Mouse (Mus musculus) gastrocnemius, adult 18-20 months (tissue): ENCODE measurements at regions not wholly inside any gene's neighbourhood (a gene's known extent, or its start where the extent isn't known, plus 50 kb on each side); places are given as distances from the start of the nearest gene placed in this dataset.

Experiments
- DNase-seq: peaks from one replicate; pipeline ENCODE4 v3.0.0; 2021; ENCODE audit warnings: low spot score

DNA sequence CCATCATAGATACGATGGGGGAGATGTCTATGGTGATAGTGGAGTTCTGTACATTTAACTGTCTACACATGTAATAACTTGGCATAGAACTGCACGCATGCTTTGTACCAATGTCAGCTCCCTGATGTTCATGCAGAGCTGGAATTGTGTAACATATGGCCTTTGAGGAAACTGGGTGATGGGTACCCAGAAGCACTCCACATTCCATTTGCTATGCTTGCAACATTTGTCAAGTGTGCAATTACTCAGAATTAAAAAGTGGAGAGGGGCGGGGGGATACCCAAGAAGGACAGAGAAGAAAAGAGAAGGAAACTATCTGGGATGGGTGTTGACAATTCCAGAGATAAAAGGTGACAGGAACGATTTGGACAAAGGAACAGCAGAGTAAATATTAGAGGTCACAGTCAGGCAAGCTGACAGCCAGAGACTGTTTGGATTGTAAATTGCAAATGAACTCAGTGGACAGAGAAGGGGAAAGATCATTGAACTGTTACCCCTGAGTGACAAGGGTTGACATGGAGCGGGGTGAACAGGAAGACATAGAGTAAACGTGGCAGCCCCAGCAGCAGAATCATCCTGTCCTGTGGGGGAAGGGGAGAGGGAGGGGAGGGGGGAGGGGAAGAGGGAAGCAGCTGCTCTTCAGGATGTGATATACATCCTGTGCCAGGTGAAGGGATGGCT, 390.1 kb upstream of the Jarid2 start:
- no peak for DNase-seq

GRCm38 (mm10) chr13:44345094-44345493, 384.2 kb upstream of the Jarid2 start:
- DNase-seq: no peak

DNA sequence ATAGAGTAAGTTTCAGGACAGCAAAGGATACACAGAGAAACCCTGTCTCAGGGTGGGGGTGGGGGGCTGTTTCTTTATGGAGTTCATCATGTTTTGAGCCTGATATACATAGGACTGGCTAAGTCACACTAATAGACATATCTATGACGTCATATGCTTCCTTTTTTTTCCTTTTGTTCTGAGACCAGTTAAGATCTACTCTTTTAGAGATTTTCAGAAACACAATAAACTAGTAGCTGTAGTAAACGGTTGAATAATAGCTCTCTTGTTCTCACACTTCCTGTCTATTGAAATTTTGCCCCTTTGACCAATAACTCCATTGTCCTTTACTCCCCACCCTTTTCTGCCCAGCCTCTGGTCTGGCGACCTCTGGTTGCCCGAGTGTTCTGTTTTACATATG, 382.6 kb upstream of the Jarid2 start:
- DNase-seq: no peak

DNA sequence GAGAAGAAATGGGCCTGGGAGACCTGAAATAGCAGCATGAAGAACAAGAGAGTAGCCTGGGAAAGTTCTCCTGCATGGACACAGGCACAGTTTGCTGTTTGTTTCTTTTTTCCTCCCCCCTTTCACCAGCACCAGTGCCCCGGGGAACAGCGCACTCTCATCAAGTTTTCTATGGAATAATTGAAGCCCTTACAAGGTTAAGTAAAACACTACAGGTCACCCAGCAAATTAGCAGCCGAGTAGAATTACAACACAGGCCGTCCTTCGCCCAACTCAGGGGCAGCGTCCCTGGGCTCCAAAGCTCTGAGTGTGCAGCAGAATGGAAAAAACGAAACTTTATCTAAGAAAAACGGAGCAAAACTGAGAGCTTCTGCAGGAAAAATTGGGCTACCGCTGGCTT, 381.6 kb upstream of the Jarid2 start:
- no peak for DNase-seq

- peak; percentile 25 for DNase-seq
These were observed 375.4 kb upstream of the Jarid2 start for GRCm38 (mm10) chr13:44353899-44354298.

GRCm38 (mm10) chr13:44355771-44356221, 373.5 kb upstream of the Jarid2 start:
- DNase-seq: peak; percentile 68

DNA sequence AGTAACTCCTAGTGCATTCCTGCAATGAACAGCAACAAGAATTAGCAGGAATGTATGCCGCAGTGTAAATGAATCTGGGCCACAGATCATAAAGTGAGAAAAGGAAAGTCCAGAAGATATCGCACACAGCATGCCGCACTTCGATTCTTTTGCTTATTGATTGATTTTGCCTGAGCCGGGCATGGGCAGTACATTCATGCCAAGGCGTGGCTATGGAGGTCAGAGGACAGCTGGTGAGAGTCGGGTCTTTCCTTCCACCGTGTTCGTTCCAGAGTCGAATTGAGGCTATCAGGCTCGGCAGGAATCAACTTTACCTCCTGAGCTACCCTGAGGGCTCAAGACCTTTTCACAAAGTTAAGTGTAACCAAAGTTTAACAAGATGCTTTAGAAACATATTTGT, 372.3 kb upstream of the Jarid2 start:
- DNase-seq: no peak

GRCm38 (mm10) chr13:44359344-44359743, 369.9 kb upstream of the Jarid2 start:
- no peak for DNase-seq

DNA sequence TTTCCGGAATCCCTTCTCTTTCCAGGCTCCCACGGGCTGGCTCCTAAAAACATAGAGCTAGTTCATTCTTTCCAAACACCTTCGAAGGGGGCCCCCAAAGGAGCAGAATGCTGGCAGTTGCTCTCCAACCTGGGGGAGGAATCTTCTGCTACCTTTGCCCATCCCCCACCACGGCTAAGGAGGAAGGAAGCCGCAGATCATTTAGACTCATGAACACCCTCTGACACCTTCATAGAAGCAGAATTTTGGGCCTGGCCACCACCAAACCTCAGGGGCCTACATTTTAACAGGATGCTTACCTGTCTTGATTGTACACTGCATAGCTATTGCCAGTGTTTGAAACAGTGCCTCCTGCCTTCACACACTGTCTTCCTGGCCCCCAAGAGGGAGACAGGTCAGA, 369.3 kb upstream of the Jarid2 start:
- no peak for DNase-seq

- no peak for DNase-seq
These were observed 368.5 kb upstream of the Jarid2 start for GRCm38 (mm10) chr13:44360725-44361290.

DNA sequence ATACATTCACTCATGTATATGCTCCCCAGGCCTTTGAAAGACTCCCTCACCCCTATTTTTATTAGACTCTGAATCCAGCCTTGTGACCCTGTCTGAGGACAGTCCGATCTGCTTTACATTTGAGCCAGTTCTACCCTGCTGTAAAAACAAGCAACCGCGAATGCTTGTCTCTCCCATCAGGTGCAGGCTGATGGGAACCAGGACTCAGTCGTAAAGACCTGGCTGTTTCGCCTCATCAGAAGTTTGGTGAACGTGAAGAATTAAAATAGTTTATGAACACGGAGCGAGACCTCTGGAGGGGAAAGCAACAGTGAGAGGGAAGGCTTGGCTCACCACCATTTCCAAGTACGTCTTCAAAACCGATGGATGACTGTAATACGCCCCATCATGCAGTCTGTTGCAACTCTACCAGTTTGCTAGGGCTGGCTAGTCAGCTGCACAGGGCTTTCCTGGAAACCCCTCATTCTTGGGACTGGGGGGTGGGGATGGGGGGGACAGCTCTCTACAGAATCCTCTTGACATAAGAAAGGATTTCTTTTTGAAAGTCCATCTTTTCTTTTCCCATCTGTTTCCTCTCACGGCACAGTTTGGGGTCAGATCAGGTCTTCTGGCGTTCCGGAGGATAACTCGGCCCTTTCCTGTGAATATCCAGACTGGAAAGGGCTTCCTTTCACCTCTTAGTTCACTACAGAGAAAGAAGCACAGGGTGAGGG, 366.8 kb upstream of the Jarid2 start:
- no peak for DNase-seq

DNA sequence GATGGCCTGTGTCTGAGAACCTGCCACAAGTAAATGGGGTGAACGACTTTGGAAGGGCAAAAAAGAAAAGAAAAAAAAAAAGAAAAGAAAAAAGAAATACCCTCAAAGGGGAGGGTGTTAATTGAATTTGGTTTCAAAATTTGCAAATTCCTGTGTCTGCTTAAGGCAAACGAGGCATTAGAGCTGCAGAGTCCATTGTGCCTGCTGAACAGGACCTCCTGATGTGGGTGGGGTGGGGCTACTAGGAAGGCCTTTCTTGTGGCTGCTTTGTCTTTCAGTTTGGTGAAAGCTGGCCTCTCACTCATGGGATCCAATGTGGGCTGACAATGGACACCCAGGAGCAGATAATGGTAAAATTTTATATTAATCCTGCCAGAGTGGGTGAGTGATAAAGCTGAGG, 366.3 kb upstream of the Jarid2 start:
- DNase-seq: no peak

DNA sequence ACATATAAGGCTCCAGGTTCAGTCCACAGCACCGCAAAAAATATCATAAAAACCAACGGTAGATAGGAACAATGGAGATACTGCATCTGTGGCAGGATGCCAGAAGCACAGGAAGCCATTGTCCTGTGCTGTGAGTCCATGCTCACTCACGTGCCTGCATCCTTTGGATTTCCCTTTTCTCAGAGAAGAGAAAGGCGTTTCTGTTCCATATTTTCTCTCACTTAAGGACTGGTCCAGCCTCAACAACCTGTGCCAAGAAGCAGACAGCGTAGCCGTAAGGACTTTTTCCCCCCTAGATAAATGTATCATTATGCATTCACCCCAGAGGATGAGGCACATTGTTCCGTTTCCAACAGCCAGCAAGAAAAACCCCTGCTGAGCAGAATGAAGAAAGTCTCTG, 360.0 kb upstream of the Jarid2 start:
- no peak for DNase-seq

DNA sequence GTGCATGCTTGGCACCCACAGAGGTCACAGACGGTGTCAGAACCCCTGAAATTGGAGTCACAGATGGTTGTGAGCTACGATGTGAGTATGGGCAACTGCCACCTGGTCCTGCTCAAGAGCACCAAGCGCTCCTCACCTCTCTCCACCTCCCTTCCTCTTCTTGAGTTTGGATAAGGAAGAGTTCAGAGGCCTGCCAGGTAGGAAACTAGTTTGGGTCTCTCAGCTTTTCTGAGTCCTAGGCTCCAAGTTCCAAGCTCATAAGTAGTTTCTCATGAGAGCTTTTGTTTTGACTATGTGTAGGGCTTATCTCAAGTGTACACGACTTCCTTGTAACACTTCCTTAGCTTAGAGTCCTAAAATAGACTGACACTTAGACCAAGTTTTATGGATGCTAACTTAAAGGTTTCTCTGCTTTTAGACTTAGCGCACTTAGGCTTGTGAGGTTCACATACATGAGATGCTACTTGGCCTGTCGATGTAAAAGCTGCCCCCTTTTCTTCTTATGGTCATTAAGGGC, 356.9 kb upstream of the Jarid2 start:
- DNase-seq: no peak

DNA sequence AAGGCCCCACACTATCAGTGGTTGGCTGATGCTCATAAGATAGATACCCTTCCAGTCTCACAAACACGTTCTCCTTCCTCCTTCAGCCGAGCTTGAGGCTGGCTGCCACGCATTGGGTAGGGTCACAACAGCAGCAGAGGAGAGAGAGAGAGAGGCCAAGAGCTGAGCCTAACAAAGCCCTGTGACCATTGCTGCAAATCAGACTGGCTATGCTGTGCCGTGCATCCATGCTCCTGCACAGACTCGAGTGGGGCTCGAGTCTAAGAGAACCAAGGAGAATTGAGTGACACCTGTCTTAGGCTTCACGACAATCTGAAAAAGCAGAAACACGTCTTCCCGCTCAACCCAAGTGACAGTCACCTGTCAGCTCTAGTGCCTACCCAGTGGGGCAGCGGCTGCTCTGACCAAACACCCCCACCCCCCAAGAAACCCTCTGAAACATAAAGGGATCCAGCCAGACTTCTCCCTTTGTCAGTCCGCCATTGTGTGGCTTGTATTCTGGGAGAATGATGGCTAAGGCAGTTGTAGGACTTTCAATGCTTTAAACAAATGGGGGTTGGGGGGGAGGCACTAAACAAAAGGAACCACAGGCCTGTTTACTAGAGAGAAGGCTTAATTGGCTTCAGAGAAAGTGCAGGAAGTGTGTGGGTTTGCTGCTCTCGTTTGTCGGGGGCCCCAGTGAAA, 353.7 kb upstream of the Jarid2 start:
- DNase-seq: no peak

GRCm38 (mm10) chr13:44376160-44376488, 353.1 kb upstream of the Jarid2 start:
- DNase-seq: no peak

- DNase-seq: no peak
These were observed 347.4 kb upstream of the Jarid2 start for GRCm38 (mm10) chr13:44381721-44382450.

- no peak for DNase-seq
These were observed 346.0 kb upstream of the Jarid2 start for GRCm38 (mm10) chr13:44383322-44383721.

DNA sequence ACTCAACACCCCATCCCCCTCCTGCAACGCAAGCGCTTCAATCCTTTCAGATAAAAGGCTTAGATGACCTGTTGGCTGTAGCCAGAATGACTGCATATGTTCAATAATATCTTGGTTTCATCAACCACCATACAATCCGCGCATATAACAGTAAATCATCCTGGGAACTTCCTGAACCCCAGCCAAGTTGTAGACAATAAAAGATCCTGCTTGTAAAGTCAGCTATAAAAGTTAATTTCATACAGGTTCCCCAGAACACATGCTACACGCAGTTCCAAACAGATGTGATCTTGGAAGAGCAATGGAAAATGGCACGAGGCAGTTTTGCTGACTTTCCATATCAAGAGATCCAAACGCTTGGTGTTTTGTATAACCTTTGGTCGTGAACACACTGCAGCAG, 342.5 kb upstream of the Jarid2 start:
- DNase-seq: no peak

- DNase-seq: no peak
These were observed 339.6 kb upstream of the Jarid2 start for GRCm38 (mm10) chr13:44389696-44390095.

DNA sequence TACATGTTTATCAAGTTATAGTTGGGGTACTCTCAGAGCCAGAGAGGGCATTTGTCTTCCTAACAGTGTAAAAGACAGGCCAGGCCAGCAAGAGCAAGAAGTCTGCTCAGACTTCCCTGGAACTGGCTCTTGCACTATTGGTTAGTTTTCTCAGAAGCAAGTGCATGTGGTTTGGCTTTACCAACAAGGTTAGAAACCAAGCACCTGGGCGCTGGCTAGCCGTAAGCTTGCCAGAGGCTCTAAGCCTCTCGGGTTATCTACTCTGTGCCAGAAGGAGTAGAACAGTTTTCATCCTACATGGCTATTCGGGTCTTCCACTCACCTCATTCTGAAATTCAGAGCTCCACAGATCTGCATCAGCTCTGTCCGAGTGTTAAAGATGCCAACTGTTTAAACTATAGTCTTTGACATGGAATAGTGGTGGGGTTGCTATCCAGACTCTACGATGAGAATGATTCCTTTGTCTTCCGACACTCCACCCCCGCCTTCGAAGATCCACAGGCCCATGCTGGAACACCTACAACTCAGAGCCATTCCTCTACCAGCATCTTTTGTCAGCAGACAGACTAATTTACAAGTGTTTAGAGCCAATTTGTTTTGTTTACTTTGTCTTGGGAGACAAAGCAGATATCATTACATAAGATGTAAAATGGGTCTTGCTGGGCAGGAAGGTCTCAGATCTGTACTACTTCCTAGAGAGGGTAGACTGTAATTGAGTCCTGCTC, 338.4 kb upstream of the Jarid2 start:
- peak; percentile 44 for DNase-seq
